Mouse (Mus musculus) liver, embryonic 14.5 days (tissue): Measurements from ENCODE around the gene Ccdc188.

ENCODE experiments used
- CTCF ChIP-seq: IDR thresholded peaks from 2 replicates; pipeline ENCODE4 v1.5.1; 2016; ENCODE audit warnings: antibody characterized with exemption, low read depth, control low read depth
- EP300 ChIP-seq: IDR thresholded peaks from 2 replicates; pipeline ENCODE4 v1.6.1; 2016; ENCODE audit warnings: antibody characterized with exemption, low read depth

DNA sequence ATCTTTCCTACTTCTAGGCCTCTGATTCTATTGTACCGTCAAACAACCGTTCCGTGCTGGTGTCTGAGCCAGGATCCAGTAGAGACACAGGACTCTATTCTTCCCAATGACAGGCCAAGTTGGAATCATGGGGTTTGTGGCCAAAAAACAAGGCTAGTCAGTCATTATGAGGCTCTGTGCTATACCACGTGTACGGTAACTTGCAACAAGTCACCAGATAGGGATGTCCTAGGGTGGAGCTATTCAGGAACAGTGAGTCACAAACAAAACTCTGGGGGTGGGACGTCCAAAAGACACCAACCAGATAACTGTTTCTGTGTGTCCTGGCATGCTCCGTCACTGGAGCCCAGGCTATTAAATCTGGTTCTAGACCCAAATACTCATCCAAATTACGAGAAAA is 34.9 kb upstream of the Ccdc188 start:
- TF ChIP-seq CTCF, result no peak
- TF ChIP-seq EP300, result no peak
